Mouse (Mus musculus) ES-Bruce4 (cell line): ENCODE results near the gene Kif13a.

Experiments
- CTCF ChIP-seq: IDR thresholded peaks from one replicate; pipeline ENCODE4 v1.8.1; 2011; ENCODE audit warnings: low read depth, low read length
- EP300 ChIP-seq: IDR thresholded peaks from 2 replicates; pipeline ENCODE4 v1.6.1; 2011; ENCODE audit warnings: low read depth, low read length; ENCODE audit not compliant: insufficient read depth

DNA sequence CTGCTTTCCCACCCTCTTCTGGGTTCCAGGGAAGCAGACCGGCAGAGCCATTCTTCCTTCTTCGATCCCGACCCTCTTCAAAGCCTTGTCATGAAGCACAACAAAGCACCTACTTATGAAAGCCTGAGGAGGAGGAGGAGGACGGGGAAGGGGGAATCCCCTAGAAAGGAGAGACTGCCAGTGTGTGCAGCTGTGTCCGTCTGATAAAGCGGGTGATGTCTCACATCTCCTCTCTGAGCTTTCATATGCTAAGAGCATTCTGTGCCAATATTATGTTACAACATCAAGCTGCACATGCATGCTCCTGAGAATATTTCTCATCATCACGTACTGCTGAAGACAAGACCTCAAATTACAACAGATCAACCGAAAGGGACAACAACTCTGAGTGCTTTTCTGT, 107.5 kb downstream of the Kif13a start:
- TF ChIP-seq CTCF: no peak
- TF ChIP-seq EP300: no peak
